Mouse (Mus musculus) colon, adult 2 months (tissue): ENCODE results near the gene Sco2. TPM values are rescaled to one million over a fixed set of nuclear protein-coding genes. Genes with fewer than 3 reads are reported as not detected.

Experiments
- polyA plus RNA-seq: library from polyadenylated mRNA; depleted of rRNA; stranded (reverse); fragments of >200 nt; gene quantifications from 2 replicates; pipeline ENCODE4 v1.2.3, GENCODE M21; 2012; rRNA removed

The Sco2 gene
- 52.1 and 55.9 TPM in 2 replicates for polyA plus RNA-seq

GRCm38 (mm10) chr15:89373762-89374248 is at the start of gene Sco2:
Sco2 (minus strand) TSS chr15:89373846.

GRCm38 (mm10) chr15:89410118-89410517 is 36.5 kb upstream of the Sco2 start, which contains the start of gene Syce3:
Syce3 (minus strand) TSS chr15:89410503.

GRCm38 (mm10) chr15:89384617-89385016 is 11.0 kb upstream of the Sco2 start, which contains the start of gene Klhdc7b:
Klhdc7b (plus strand) TSS chr15:89384917.

GRCm38 (mm10) chr15:89378831-89379401 is 5.3 kb upstream of the Sco2 start, which contains the start of gene Odf3b:
Odf3b (minus strand) TSS chr15:89379282.

GRCm38 (mm10) chr15:89376957-89377356 is 3.3 kb upstream of the Sco2 start, which contains the start of gene Tymp:
Tymp (minus strand) TSS chr15:89377039.

GRCm38 (mm10) chr15:89355241-89356187 is 18.1 kb downstream of the Sco2 start, which contains the start of the genes Lmf2 and Ncaph2:
Lmf2 (minus strand) TSS chr15:89355659.
Ncaph2 (plus strand) TSS chr15:89355719.

GRCm38 (mm10) chr15:89334271-89334670 is 39.4 kb downstream of the Sco2 start, which contains the start of gene Miox:
Miox (plus strand) TSS chr15:89334398.

GRCm38 (mm10) chr15:89322670-89323522 is 50.8 kb downstream of the Sco2 start, which contains the start of gene Adm2:
Adm2 (plus strand) TSS chr15:89322720.

Other genes with a start within 250 kb of the Sco2 start
- 34.5 and 42.0 TPM in 2 replicates for gene Hdac10, start 245.1 kb downstream of the Sco2 start, polyA plus RNA-seq
- gene Mapk12, start 233.1 kb downstream of the Sco2 start, polyA plus RNA-seq = 4.7 and 4.8 TPM in 2 replicates
- 3.1 and 3.6 TPM in 2 replicates for gene Mapk11, start 224.2 kb downstream of the Sco2 start, polyA plus RNA-seq
- 407 and 411 TPM in 2 replicates for gene Plxnb2, start 193.1 kb downstream of the Sco2 start, polyA plus RNA-seq
- gene Dennd6b, start 177.3 kb downstream of the Sco2 start, polyA plus RNA-seq = 13.8 and 18.4 TPM in 2 replicates
- gene Ppp6r2, start 162.3 kb downstream of the Sco2 start, polyA plus RNA-seq = 241 and 282 TPM in 2 replicates
- 227 and 272 TPM in 2 replicates for gene Sbf1, start 58.5 kb downstream of the Sco2 start, polyA plus RNA-seq
- gene Adm2, start 51.1 kb downstream of the Sco2 start, polyA plus RNA-seq = 0.30 and 1.4 TPM in 2 replicates
- 0.20 TPM in 1 of 2 replicates, not detected in the other for gene Miox, start 39.4 kb downstream of the Sco2 start, polyA plus RNA-seq
- 43.5 and 43.9 TPM in 2 replicates for gene Lmf2, start 18.2 kb downstream of the Sco2 start, polyA plus RNA-seq
- 122 and 131 TPM in 2 replicates for gene Ncaph2, start 18.1 kb downstream of the Sco2 start, polyA plus RNA-seq
- 8.3 and 8.6 TPM in 2 replicates for gene Tymp, start 3.2 kb upstream of the Sco2 start, polyA plus RNA-seq
- 48.4 and 50.3 TPM in 2 replicates for gene Odf3b, start 5.4 kb upstream of the Sco2 start, polyA plus RNA-seq
- 0.27 and 0.44 TPM in 2 replicates for gene Klhdc7b, start 11.1 kb upstream of the Sco2 start, polyA plus RNA-seq
- 0.37 TPM in 1 of 2 replicates, not detected in the other for gene Syce3, start 36.7 kb upstream of the Sco2 start, polyA plus RNA-seq
- 2.4 and 3.1 TPM in 2 replicates for gene Cpt1b, start 52.0 kb upstream of the Sco2 start, polyA plus RNA-seq
- gene C730034F03Rik, start 55.7 kb upstream of the Sco2 start, polyA plus RNA-seq = 0.54 and 0.65 TPM in 2 replicates
- gene Gm44502, start 55.9 kb upstream of the Sco2 start, polyA plus RNA-seq = 2.7 and 4.2 TPM in 2 replicates
- 84.7 and 107 TPM in 2 replicates for gene Chkb, start 56.1 kb upstream of the Sco2 start, polyA plus RNA-seq
- 2.3 and 2.4 TPM in 2 replicates for gene Mapk8ip2, start 80.1 kb upstream of the Sco2 start, polyA plus RNA-seq
- 45.2 and 46.6 TPM in 2 replicates for gene Arsa, start 103.6 kb upstream of the Sco2 start, polyA plus RNA-seq
- gene Shank3, start 125.8 kb upstream of the Sco2 start, polyA plus RNA-seq = 11.4 and 11.7 TPM in 2 replicates
- gene Acr, start 194.5 kb upstream of the Sco2 start, polyA plus RNA-seq = 0.21 and 0.28 TPM in 2 replicates
- gene Rabl2, start 218.1 kb upstream of the Sco2 start, polyA plus RNA-seq = 5.5 and 7.3 TPM in 2 replicates